Mouse (Mus musculus) adipocyte (in vitro differentiated cells): Measurements from ENCODE around the gene Lmtk2.

Experiments
- DNase-seq: peaks from one replicate; pipeline ENCODE4 v3.0.0-alpha.2; 2016; ENCODE audit warnings: low spot score

The Lmtk2 gene

DNA sequence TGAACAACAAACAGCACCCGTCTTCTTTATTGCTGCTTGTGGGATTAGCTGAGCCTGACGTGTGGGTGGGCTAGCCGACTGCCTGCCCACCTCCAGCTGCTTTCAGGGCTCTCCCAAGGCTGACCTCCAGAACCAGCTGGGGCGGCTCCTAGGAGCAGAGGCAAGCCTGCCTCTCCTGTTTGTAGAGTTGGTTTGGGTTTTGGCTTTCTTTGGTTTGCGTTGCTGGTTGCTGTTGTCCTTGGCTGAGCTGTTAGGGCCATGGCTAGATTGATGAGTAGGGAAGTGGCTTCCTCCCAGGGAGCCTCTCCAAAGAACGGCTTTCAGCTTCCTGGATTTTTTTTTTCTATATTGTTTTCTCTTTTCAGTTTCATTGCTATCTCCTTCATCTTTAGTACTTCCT is 78.0 kb downstream of the Lmtk2 start:
- no peak for DNase-seq

DNA sequence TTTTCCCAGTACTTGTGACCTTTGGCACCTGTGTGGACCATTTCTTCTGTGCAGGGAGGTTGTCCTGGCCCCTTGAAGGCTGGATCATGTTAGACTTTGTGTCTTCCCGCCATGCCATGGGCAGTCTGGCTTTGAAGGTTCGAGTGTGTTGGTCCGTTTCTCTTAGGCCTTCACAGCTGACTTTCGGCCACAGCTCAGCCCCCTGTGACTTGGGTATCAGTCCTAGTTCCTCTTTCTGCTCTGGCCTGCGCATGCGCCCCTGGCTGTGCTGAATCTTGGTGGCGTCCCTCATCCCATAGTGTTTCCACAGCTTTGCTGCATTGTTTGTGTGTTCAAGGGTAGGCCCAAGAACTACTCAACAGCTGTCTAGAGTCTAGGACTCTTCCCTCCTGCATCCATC is 81.0 kb downstream of the Lmtk2 start:
- no peak for DNase-seq

DNA sequence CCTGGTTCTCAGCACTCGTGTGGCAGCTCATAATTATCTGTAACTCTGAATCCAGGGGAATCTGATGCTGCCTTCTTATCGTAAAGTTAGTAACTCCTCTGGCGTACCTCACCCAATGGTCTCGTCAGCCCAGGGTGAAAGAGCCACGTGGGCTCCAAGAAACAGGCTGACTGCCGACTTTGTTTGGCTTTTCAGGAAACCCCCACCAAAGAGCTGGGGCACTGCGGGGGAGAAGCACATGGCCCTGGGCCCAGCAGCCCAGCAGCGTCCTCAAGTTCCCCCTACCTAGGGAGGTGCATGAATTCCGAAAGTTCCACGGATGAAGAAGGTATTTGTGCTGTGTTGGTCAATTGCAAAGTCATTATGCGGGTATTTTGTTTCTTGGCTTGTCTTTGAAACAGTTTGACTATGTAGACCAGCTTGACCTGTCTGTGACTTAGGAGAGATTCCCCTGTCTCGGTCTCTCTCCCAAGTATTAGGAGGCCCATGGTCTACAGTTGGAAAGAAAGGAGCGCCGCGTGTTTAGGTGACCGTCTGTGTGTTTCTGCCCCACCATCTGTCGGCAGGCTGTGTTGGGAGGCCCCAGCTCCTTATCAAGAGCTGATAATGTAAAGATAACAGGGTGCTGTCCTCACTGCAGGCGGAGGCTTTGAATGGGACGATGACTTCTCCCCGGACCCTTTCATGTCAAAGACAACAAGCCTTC is 82.5 kb downstream of the Lmtk2 start:
- no peak for DNase-seq

DNA sequence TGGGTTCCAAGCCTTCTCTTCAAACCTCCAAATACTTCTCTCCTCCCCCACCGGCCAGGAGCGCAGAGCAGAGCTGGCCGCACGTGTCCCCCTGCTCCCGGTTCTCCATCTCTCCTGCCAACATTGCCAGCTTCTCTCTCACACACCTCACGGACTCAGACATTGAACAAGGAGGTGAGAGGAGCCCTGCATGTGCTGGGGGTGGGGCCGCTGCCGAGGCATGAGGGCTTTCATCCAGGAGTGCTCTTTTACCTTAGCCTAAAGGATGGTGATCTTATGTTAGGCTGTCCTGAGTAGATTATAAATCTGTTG is 83.0 kb downstream of the Lmtk2 start:
- DNase-seq: no peak

DNA sequence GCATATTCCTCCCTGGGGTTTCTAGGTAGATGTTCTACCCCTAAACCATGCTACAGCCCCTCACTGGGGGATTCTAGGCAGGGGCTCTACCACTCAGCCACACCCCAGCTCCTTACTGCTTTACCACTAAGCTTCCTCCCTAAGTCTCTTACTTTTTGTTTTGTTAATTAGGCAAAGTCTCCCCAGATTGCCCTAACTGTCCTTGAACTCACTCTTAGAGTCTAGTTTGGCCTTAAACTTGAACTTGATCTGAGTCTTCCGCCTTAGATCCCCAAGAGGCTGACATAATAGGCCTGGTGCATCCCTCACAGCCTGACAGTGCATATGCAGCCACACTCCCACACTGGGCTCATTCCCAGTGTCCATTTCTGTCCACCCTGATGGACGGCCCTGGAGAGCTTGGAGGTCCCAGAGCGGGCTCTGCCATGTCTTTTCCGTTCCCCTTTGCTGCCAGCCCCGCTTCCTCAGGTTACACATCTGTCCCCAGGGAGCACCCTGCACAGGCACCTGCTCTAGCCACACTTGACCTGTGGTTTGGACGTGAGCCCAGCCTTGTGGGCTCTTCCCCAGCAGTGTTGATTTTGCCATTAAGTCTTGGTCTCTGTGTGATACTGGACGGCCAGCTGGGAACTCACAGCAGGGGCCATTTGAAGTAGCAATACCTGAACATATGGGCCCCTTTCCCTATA is 83.6 kb downstream of the Lmtk2 start:
- DNase-seq: no peak

DNA sequence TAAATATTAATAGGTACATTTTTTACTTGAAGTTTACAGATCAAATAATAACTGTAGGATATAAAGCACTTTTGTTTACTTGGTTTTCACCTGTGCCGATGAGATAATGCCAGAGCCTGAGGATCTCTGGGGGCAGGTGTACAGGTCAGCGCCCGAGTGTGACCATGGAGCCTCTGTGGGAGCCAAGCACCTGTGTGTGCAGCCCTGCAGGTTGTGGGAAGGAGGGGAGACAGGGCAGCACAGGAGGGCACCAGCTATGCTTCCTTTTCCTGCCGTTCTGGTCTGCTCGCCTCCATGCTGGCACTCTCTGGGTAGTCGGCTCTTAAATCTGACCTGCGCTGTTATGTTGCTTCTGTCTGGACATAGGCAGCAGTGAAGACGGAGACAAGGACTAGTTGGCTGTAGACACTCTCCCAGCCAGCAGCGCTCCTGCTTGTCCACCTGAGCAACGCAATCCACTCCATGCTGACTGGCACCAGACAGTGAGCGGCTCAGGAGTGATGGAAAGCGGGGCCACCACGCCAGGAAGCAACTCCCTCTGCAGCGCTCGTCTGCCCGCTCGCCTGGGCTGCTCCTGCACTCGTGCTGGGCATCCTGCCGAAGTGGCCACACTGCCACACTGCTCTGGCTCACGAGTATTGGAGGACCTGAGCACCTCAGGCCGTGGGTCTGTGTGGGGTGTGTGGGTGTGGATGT is 84.3 kb downstream of the Lmtk2 start:
- DNase-seq: no peak

DNA sequence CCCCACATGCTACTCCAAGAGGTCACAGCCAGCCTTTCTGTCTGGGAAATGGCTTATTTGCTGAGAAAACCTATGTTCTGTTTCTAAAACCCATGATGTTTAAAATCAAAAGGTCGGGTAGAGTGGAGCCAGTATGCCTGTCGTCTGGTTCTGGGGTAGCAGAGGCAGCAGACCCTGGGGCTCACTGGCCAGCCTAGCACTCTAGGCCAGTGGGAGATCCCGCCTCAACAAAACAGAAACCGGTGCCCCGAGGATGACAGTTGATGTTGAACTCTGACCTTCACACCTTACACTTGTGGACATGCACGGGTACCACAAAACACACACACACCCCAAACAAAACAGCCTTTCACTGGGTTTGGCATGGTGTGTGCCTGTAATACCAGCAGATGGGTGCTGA is 88.2 kb downstream of the Lmtk2 start:
- DNase-seq: no peak

DNA sequence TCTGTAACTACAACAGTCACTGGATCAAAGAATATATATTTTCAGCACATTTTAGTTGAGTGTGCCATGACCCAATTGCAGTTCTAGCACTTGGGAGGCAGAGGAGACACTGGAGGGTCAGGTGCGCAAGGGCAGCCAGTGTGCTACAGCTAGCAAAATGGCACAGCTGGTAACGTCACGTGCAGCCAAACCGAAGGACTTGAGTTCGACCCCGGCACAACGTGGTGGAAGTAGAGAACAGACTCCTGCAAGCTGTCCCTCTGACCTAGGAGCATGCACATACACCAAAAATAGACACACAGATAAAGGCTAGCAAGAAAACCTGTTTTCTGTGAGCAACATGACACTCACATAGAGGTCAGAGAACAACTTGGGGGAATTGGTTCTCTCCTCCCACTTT is 89.1 kb downstream of the Lmtk2 start:
- DNase-seq: no peak

DNA sequence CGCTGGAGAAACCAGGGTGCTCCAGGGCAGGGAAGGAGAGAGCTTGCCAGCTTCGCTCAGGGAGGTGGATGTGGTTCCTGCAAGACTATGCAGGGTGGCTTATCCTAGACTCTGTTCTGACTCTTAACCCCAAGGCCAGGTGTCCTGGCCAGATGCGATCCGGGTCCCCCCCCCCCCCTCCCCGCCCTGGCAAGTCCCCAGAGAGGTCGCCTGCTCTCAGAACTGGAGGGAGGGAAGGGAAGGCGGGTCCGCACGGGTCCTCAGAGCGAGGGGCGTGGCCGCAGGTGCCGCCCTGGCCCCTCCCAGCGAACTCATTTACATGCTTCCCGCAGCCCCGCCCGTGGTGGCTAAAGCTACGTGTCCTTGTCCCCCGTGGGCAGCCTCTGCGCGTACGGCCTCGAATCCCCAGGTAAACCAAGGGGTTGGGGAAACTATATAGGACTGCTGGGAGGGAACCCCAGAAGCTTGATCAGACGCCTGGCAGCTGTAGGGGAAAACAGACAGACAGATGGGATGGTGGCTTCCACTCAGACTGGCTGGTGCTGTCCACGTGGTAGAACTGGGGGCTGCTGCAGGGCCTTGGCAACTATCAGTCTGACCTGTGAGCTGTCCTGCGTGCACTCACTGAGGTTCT is 89.8 kb downstream of the Lmtk2 start, which contains the start of gene Bhlha15:
Gene Bhlha15 (plus strand): TSS at position 337 of the 634 bp plus-strand sequence.
- DNase-seq: no peak

DNA sequence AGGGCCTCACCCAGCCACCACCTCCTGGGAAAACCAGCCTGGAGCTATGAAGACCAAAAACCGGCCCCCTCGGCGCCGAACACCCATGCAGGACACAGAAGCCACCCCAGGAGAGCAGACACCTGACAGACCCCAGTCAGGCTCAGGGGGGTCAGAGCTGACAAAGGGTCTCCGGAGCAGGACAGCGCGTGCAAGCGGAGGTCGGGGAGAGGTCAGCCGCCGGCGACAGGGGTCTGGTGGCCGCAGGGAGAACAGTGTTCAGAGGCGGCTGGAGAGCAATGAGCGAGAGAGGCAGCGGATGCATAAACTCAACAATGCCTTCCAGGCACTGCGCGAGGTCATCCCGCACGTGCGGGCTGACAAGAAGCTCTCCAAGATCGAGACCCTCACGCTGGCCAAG is 90.8 kb downstream of the Lmtk2 start:
- DNase-seq: no peak

DNA sequence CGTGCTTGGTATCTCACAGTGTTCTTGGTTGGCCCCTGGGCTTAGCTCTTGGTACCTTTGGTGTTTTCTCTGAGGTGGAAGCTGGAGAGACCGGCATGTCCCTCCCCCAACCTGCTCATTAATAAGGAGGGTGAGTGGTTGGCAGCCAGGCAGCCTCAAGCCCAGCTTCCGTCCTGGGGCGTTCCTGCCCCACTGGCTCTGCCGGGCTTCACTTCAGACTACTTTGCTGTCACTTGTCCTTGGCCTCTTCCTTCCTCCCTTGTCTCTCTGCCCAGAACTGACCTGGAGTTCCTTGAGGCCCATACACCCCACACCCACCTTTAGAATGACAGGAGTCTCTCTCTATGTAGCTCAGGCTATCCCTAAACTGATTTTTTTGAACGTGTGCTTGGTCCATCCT is 92.4 kb downstream of the Lmtk2 start:
- no peak for DNase-seq

DNA sequence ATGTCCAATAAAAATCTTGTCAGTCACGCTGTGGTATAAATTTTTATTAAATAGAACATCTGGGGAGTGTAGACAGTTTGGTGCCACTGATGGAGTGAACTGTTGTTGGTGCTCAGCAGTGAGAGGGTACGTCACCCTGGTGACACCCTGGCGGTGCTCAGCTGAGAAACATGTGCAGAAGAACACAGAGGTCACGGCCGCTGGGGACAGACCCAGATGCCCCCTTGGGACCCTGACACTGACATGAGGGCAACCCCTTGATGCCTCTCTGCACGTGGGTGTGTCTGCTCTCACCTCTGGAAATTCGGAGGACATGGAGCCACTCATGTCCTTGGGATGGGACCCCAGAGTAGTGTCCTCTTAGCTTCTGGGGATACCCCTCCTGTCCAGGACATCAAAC is 94.2 kb downstream of the Lmtk2 start:
- DNase-seq: no peak

DNA sequence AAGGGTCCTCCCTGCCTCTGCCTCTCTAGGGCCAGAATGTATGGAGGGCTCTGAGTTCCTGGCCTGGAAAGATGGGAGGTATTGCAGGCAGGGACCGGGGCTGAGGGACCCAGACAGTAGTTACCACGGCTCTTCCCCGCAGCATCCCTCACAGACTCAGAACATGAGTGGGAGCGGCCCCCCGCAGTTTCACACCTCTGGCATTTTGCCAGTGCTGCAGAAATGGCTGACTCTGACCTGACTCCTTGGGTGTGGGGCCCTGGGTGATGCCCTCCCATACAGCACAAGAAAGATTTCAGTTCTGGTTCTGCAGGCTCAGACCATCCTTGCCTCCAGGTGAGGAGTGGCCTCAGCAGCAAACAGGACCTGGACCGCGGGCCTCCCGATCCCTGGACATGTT is 95.3 kb downstream of the Lmtk2 start:
- no peak for DNase-seq

DNA sequence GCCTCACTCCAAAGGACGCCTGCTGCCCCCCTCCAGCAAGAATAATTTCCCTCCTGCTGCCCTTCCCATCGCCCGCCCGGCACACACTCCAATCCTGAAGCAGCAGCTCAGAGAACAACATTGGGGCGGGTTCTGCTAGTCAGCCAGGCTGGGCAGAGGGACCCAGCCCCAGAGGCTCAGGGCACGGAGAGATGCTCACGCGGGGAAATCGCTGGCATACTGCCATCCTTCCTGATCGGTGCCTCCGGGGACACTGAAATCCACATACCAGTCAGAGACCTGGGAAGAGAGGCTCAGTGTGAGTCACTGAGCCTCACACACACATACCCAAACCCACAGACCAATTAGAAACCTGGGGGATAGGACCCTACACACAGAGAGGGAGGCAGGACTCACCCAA is 100.4 kb downstream of the Lmtk2 start:
- DNase-seq: no peak

DNA sequence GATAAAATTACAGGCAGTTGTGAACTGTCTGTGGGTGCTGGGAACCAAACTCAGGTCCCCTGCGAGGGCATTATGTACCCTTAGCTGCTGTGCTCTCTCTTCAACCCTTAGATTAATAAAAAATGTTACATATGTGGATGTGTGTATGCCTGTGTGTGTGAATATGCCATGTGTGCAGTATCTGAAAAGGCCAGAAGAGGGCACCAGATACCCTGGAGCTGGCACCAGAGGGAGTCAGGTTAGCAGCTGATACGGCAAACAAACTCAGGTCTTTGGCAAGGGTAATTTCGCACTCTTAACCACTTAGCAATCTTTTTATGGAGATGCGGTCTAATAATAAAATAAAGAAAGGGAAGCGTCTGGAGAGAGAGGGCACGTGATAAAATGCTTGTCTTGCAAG is 102.2 kb downstream of the Lmtk2 start:
- no peak for DNase-seq

DNA sequence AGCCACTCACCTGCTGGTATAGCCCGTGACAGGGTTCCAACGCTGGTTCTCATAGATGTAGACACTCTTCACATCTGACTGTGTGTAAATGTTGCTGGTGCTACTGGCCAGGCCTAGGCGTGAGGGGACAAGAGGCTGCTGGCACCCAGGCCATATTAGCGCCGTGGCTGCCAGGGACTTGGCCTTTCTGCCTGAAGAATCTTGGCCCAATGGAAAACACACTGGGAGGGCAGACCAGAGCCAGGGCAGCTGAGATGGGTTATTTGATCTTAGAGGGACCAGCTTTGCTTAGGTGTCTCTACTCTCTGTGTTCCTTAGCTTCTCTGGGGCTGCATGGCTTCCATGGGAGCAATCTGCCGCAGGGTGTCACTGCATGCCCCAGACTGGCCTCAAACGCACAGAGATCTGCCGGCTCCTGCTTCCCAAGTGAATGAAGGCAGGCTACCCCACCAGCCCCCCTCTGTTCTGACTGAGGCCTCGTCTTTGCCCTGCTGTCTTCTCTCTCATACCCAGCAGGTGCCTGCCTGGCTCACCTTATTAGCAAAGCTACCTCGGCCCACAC is 103.2 kb downstream of the Lmtk2 start:
- DNase-seq: no peak

DNA sequence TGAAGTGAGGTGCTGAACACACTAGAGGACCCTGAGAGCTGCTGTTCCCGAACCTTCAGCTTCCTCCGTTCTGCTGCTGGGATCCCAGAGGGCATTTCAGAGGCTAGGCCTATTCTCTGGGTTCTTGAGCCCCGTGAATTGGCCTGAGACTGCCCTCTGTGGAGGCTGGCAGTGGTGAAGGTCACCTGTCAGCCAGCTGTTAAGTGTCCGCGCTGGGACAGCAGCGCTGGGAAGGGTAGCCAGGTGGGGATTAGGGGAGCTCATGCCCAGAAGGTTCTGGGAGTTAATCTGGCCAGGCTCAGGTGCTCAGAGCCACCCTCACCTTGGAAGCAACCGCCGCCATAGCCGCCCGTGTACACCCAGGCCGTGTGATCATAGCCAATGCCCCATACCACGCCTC is 104.1 kb downstream of the Lmtk2 start:
- no peak for DNase-seq

DNA sequence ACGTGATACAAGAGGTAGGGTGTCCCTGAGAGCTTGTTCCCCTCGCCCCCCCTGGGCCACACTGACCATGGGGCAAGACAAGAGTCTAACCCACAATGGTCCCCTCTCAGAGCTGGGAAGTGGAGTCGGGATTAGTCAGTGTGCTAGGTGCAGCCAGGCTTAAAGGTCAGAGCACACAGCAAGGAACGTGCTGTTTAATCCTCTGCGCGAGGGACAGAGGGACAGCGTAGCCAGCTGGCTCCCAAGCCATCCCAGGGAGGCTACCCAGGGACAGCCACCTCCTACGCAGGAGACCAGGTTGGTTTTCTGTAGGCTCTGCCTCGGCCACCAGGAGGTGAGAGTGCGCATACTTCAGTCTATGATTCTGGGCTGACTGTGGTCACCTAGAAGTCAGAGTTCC is 104.7 kb downstream of the Lmtk2 start:
- DNase-seq: no peak

DNA sequence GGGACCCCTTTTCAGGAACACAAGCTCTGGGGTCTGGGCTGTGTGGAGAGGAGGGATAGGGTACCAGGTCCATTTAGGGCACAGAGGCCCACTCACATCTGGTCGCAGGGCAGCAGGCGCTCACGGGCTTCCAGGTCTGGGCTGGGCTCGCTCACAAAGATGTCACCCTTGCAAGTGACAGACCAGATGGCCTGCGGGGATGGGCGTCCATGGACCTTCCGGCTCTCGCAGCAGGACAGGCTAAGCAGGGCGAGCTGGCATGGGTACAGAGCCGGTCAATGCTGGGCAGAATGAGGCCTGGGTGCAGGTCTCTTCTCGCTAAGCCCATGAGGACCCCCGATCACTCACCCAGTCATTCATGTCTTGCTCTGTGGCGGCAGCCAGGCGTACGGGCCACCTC is 105.8 kb downstream of the Lmtk2 start:
- no peak for DNase-seq

DNA sequence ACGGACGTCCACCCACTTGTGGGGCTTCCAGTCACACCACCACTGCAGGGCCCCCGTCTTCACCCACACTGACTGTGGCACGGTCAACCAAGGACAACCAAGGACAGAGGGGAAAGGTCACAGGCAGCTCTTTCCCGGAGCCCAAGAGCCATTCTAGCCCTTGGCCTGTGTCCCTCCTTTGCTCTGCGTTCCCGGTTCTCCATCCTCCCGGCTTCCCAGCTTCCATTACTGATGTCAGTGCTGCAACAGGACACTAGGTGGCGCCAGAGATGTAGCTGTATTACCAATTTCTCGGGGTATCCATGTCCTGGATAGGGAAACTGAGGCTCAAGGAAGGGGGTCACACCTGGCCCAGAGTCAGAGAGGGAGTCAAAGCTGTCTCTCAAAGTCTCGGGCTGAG is 107.2 kb downstream of the Lmtk2 start:
- peak; percentile 50 for DNase-seq

DNA sequence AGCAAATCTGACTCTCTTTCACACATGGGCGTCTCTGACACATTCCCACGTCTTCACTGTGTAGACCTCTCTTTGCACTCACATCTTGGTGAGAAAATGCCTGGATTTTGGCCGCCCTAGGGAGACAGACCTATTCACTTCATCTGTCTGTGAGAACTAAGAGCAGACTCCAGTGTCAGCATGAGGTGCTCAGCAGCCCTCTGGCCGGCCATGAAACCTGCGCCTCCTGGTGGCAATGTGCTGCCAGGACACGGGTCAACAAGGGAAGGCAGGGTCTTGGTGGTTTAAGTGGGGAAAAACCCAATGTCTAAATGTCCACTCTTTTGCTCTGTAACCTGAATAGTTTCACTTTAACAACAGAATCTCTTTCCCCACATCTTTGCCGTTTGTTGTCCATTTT is 114.2 kb downstream of the Lmtk2 start:
- DNase-seq: peak; percentile 53

DNA sequence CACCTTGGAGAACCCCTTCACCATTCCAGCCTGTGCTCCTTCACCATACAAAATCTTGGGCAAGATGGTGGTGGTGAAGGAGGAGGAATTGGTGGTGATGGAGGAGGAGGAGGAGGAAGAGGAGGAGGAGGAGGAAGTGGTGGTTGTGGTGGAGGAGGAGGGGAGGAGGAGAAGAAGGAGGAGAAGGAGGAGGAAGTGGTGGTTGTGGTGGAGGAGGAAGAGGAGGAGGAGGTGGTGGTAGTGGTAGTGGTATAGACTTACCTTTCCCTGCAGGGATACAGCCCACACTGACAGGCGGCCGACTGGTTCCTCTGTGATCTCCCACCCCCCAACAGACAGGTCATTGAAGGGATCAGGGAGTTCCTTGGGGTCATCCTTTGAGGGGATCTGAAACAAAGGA is 115.8 kb downstream of the Lmtk2 start:
- DNase-seq: no peak

DNA sequence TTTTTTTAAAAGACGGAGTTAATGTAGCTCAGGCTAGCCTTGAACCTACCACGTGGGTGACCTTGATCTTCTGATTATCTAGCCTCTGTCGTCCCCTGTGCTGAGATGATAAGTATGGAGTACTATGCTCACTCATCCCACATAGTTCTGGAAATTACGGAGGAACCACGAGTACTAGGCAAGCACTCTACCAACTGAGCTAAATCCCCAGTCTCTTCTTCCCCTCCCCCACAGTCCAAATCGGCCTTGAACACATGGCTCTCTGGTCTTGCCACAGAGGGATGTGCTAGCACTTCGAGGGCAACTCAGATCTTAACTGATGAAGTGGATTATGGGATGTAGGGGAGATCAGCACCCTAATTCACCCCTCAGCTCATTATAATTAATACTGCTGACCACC is 117.8 kb downstream of the Lmtk2 start:
- DNase-seq: no peak
